Mouse (Mus musculus): ENCODE measurements around the gene Crat.
"Not testable (repeated sequence)": the region's sequence is repeated elsewhere in the genome, so short reads cannot be mapped to it uniquely, and the experiment has no call there.

Crat gene

DNA sequence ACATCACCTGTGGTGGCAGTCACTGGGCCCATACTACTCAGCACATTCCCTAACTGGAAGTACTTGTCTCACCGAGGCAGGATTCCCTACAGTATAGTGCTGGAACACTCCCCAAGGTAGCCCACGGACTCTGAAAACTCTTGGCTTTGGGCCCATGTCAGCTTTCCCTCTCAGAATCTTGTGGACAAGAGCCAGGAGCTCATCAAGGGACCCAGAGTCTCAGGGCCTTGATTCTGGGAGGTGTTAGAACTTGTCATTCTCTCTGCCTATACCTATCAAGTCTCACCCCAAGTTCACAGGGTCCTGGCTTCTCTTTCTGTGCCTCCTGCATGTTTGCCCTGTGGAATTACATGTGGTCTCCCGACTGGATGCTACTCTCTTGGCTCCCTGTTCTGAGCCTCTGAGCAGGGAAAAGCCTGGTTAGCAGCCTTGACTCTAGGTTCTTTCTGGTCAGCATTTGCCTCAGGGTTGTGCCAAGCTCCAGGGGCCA, 24.6 kb upstream of the Crat start:
- no peak for DNase-seq (ENCODE audit: low spot score)

DNA sequence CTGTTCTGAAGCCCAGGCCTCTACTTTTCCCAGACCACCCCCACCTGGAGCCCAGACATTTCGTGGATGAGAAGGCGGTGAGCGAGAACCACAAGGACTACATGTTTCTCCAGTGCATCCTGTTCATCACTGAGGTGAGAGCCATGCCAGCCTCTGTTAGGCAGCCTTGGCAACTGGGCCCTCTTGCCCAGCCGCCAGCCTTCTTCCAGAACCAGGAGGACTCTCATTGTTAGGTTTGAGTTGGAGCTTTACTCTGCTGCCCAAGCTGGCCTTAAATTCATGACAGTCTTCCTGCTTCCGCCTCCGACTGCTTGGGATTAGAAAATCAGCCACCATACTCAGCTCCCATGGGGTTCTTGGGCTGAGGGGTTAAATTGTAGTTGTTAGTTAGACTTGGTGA, 24.0 kb upstream of the Crat start:
- no peak for DNase-seq (ENCODE audit: low spot score)

DNA sequence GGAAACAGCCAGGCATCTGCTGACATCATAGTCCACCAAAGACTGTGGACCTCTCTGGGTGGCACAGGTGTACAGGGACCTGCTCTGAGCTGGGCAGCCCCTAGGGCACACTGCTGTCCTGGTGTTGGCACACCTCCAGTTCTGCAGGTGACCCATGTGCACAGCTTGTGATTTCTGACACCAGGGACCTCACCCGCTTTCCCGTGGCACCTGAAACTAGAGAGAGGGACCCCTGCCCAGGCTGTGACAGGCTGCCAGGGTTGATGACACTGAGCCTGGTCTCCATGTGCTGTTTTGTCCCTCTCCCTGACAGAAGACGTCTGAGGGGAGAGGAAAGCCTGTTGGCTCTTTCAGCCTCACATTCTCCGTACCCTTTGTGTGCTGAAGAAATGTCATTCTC, 22.2 kb upstream of the Crat start:
- no peak for DNase-seq (ENCODE audit: low spot score)

DNA sequence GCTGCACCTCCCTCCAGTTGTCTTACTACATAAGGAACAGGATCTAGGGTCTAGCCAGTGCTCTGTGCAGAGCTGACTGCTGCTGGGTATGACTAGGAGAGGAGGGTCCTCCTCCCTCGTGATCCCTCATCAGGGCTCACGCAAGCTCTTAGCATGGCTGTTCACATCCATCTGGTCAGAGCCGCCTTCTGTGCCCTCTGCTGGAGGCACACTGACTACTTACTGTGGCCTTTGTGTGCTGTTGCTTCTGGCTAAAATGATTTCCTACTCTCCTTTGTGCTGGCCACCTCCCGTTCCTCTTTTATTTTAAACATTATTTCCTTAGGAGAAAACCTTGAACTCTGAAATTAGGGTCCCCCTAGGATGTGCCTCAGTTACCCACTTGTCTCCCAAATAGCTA, 21.2 kb upstream of the Crat start:
- no peak for DNase-seq (ENCODE audit: low spot score)

DNA sequence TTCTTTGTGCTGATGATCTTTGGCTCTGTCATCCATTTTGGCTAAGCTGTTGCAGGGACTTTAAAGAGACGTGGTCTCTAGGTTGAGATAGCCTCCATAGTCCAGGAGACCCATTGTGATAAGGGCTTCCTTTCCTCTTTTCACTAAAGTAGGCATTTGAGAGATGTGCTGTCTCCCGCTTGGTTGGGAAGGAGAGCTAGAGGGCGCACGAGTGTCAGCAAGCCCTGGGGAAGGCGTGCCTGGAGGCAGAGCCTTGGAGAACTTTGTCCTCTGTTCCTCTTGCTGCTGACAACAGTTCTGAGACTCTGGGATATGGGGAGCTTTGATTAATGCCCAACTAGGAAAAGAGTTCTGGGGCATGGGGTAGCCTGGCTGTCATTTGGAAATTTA, 20.5 kb upstream of the Crat start:
- DNase-seq (ENCODE audit: low spot score) = no peak

DNA sequence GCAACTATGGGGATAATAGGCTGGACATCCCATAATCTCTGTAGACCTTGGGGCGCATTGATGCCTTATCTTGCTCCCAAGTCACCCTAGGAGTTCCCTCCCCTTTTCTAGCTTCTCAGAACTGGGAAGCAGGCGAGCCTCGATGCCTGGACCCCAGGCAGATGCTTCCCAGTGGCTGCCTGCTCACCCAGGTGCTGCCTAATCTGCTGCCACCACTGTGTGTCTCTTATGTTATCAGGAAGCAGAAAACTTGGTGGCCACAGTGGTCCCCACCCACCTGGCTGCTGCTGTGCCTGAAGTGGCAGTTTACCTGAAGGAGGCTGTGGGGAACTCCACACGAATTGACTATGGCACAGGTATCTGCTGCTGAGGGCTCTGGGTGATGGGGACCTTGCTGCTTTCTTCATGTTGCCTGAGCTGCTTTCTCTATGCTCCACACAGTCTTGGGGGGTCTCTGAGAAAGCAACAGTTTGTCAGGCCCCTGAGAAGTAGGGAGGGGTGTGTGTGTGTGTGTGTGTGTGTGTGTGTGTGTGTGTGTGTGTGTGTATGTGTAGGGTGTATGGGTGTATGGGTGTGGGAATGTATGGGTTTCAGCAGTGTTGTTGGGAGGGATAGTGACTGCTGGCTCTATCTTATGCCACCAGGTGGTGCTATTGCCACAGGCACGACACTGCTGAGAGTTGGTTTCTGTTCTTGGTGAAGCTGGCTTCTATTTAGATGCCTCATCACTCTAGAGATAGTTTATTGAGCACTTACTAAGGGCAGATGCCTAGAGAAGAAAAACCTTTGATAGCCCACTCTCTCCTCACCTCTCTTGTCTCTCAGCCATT, 19.9 kb upstream of the Crat start:
- DNase-seq (ENCODE audit: low spot score) = peak; percentile 79

DNA sequence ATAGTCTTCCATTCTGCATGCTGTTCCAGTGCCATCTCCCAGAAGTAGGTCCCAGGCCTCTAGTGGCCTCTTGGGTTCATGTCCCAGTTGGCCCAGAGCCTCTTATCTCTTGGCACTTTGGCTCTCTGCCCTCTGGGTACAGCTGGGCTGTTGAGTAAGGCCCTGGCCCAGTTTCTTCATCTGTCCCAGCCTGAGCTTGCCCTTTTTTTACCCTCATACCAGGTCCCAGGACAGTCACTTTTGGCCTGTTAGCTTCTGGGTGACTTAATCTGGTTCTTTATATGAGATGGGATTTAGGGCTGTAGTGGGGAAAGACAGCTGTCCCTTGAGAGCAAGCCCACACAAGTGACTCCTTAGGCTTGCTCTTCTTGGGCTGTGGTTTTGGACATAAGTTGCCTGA, 13.5 kb upstream of the Crat start:
- DNase-seq (ENCODE audit: low spot score) = no peak

DNA sequence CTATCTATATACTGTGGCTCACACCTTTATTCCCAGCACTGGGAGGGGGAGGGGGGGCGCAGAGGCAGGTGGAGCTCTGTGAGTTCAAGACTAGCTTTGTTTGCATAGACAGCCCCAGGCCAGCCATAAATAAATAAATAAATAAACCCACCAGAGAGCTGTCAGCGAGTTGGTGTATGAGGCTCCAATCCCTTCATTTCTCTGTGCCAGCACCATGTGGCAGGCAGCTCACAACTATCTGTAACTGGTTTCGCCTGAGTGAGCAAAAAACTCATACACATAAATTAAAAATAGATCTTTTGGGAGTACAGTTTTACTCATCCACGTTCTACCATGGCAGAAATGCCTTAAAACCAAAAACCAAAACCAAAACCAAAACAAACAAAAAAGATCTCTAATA, 5.8 kb upstream of the Crat start:
- DNase-seq (ENCODE audit: low spot score) = no peak

DNA sequence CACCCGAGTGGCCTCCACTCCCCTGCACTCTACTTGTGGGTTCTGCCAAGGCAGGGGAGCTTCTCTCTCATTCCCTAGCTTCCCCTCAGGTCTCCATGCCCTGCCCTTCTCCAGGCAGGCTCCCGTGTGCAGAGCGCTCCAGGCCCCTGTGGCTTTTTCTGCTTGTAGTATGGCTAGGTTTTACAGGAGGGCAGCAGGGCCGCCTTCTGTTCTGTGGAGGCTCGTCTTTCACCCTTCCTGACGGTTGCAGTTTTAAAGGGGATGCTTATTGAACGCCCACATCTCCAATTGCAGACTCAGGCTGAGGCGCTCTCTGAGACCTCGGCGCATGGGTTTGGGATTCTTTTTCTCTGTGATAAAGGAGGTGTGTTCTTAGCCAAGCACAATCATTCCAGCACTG, 3.5 kb upstream of the Crat start:
- DNase-seq (ENCODE audit: low spot score) = no peak

DNA sequence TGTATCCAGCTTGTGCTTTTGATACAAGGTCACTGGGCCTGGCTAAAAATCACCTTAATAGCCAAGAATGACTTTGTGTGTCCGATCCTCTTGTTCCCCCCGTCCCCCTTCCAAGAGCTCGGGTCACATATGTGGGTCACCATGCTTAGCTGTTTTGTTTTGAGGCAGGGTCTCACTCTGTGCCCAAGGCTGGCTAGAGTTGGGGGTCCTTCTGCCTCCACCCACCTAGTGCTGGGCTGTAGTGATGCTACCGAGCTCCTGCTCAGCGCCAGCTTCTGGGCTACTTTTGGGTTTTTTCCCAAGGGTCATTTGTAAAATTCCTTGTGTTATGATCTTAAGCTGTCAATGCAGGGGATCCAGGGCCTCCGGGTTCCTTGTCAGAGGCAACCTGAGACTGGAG, 2.6 kb upstream of the Crat start:
- no peak for DNase-seq (ENCODE audit: low spot score)

DNA sequence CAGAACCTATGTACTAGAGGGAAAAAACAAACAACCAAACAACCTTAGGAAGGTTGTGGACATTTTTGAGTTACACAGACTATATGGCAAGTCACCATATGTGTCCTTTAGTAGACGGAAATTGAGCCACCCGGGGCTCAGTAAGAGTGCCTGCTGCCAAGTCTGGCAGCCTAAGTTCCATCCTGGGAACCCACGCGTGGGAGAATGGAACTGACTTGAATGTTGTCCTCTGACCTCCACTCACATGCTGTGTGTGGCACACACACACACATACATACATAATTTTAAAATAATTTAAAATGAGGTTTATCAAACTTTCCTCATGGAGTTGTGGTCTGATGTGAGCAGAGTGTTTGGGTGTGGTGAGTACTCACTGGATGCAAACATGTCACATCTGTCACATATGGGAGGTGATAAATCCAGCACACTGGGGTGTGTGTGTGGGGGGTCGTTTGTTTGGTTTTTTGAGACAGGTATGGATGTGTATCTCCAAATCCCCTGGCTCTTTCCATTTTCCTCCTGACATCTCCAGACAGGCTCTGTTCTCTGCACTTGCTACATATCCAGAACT, 2.1 kb upstream of the Crat start:
- DNase-seq (ENCODE audit: low spot score) = peak; percentile 72

DNA sequence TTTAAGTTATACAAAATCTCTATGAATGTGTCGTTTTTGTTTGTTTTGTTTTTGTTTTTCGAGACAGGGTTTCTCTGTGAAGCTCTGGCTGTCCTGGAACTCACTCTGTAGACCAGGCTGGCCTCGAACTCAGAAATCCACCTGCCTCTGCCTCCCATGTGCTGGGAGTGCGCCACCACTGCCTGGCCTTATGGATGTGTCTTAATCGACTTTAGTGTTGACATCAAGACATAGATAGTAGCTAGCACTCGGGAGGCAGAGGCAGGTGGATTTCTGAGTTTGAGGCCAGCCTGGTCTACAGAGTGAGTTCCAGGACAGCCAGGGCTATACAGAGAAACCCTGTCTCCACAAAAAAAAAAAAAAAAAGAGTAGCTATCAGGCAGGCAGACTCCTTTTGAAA, 1.5 kb upstream of the Crat start:
- DNase-seq (ENCODE audit: low spot score) = not testable (repeated sequence)

DNA sequence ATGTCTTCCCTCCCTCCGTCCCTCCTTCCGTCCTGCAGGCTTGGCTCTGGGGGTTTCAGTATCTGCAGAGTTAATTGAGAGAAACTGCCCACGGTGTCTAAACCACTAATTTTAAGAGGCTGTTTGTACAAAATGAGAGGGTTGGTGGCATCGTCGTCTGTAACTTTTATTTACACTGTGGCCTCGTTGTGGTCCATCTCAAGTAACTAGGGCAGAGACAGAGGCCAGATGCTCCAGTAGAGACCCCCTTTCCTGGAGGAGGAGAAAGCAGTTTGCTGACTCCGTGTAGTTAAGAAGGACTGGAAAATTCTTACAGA, 994 bp upstream of the Crat start:
- DNase-seq (ENCODE audit: low spot score) = peak; percentile 43

DNA sequence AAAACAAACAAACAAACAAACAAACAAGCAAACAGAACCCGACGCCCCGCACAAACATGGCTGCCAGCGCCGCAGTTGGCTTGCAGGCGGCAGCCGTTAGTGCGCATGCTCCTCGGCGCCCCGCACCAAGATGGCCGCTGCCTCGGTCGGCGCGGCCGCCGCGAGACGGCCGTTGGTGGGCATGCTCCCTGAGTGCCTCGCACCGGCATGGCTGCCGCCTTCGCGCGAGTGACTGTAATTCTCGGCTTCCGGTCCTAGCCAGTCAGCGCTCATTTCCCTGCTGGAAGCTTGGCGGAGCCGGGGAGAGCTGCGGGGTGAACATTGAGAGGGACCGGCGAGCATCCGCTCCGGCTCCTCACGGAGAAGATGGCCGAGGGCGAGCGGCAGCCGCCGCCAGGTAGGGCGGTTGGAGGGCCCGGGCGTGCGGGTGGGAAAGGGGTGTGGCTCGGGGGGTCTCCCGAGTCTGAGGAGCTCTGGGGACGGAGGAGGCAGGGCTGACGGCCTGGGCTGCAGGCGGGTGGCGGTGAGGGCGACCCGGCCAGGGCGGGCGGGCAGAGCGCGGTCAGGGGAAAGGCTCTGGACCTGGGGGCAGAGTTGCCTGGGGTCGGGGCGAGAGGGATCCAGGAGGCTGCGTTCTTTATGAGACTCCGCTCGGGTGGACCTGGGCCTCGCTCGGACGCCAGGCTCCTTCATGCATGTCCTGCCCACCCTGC, 479 bp upstream of the Crat start, which contains the start of gene Ptpa:
Gene Ptpa, plus strand, starts transcription at position 104 of the 713 bp plus-strand sequence.
- DNase-seq (ENCODE audit: low spot score) = peak; percentile 86

DNA sequence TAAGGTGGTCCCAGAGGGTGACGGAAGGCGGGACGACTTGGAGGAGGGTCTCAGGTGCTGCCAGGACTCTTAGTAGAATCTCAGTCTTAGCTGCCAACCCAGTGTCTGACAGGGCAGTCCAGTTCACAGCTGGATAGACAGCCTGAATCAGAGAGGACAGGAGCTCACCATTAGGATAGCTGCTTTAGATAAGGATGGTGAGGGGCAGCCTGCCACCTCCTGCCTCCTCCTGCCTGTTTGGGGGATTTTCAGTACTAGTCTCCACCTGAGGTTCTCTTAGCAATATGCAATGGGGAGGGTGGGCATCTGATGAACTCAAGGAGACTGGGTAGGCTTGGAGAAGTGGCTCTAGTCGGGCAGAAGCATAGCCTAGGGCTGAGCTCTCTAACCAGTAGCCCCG, 932 bp downstream of the Crat start:
- no peak for DNase-seq (ENCODE audit: low spot score)

DNA sequence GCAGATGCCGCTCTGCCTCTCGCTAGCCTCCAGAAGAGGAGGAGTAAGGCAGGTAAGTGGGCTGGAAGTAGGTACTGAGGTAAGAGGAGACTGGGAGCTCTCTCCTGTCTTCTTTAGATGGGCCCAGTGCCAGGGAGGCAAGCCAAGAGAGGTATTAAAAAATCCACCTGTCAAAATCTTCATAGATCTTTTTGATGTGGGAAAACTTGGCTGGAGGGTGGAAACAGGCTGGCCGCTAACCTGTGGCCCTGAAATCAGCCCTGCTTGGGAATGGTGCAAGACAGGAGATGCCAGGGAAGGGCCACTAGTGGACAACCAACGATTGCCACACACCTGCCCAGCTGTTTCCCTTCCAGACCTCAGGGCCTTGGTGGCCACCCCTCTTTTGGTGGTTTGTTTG, 1.5 kb downstream of the Crat start:
- no peak for DNase-seq (ENCODE audit: low spot score)

DNA sequence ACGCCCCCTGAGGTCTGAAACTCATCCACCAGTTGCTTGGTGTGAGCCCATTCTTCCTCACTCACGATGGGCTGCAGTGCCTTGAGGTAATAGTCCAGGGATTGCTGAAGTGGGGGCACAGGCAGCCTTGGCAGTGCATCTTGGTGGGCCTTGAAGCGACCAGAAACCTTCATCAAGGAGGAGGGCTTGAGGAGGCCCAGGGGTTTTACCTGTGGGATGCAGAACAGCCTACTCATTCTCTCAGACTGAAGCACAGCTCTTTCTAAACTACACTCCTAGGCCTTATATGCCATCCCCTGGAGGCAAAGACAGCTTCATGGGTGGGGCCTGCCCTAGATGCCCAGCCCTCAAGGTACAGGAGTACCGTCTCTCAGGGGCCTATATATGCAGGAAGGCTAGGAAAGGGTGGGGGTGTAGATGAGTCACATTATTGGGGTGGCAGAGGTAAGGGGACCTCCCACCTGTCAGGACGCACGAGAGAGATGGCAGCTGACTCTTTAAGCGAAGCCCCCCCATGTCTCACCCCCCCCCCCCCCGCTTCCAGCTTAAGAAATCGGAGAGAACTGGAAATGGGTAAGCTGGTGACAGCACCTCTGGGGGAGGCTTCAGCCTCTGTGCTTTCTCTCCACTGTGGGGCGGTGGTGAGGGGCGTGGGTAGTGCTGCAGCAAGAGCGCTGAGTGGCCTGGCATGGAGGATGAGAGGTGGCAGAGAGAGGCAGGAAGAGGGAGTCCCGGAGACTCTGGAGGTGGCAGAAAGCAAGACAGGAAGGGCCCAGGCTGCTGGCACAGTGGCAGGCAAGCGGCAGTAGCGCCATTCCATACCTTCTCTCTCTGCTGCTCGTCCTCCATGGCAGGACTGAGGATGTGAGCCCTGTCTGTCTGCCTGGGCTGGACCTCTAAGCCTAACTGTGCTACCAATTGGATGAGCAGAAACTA, 2.3 kb downstream of the Crat start:
- no peak for DNase-seq (ENCODE audit: low spot score)

DNA sequence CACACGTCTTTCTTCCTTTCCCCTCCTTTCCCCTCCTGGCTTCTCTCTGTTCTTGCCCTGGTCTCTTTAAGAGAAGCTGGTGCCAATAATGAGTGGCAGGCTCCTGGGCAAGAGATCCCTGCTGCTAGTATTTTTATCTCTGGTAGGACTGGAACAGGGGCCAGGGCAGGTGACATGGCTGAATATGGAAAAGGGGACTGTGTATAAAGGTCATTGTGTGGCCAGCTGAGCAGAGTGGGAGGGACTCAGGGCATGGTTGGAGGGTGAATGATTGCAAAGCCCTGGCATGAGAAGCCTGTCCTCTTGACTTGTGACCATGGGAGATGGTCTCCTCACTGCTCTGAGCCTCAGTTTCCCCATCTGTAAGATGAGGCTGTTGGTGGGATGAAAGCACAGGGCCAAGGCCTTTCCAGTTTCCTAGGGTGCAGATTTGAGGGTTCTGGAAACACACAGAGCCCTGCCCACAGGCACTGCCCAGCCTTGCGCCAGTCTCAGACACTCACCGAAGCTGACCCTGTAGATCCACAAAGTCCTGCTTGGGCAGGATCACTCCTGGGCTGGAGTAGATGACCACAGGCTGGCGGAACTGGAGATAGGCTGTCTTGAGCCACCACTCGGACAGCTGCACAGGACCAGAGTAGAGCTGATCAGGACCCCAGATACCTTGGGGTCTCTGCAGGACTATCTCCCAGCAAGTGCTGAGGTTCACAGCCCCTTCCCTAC, 6.0 kb downstream of the Crat start:
- no peak for DNase-seq (ENCODE audit: low spot score)

DNA sequence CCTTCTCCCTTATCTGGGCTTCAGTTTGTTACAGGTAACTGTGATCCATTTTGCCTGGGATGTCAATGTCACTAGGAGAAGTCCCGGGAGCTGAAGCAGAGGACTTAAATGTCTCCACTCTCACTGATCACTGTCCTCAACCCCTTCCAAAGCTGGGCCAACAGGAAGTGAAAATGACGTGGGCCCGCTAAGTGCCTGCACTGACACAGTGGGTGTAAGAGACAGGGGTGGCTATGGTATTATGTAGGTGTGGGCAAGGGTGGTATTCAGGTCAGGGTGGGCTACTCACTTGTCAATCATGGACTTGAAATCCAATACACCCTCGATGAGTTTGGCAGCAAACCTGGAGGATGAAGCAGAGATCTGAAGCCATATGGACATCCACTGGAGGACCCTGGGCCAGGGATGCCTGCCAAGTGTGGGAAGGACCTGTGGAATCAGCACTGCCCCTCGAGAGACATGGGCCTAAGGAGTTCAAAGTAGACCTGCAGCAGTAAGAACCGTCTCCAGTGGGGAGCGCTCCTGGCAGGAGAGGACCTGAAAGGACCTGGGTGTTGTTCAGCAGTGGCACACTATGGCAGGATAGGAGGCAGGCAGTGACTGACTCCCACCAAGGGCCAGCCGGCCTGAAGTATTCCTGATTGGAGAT, 7.0 kb downstream of the Crat start:
- no peak for DNase-seq (ENCODE audit: low spot score)

DNA sequence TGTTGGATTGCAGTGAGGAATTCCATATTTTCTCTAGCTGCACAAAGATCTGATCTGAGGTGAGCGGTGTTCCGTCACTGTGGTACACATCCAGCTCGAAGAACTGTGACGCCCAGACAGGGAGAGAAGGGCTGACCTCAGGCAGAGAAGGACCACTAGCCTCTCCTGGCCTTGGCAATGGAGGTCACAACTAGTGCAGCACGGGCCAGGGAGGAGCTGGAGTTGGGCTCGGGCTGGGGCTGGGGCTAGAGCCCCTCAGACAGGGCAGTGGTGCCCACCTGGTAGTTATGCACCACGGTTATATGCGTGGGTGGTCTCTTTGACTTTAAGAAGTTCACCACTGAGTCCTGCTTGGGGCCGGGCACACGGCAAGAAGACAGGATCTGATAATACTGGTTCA, 7.8 kb downstream of the Crat start:
- DNase-seq (ENCODE audit: low spot score) = no peak

DNA sequence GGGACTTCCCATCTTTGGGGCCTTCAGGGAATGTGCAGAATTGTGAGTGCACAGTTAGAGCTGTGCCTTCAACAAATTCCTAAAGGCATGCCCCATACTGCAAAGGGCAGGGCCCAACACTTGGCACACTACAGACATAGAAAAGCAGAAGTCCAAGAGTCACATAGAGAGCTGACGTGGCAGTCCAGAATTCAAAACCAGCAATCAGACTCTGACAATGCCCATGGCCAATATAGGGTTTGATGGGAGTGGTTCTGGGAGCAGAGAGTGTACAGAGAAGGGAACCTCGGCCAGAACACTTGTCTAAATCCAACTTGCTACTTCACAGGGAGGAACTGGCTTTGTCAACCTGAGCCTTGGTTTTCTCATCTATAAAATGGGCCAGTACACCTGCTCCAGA, 8.4 kb downstream of the Crat start:
- DNase-seq (ENCODE audit: low spot score) = no peak

Data from c-Kit-positive CD71-positive TER-119-positive erythroid progenitor cells, embryonic 14.5 days (primary cell).